Mouse (Mus musculus) gastrocnemius, postnatal 10 days (tissue): Measurements from ENCODE around the gene Rflna. TPM values are rescaled to one million over a fixed set of nuclear protein-coding genes. Genes with fewer than 3 reads are reported as not detected.

Experiments used
- DNase-seq: peaks from one replicate; pipeline ENCODE4 v3.0.0; 2021; ENCODE audit warnings: mixed read lengths
- total RNA-seq, 2 experiments: library from RNA; stranded (reverse); gene quantifications; 2 replicates each; pipeline ENCODE4 v1.2.3; 2021

Gene Rflna
- total RNA-seq, 2 experiments from 2014 or later, result 1.6 to 2.3 TPM

GRCm38 (mm10) chr5:125005871-125006652 is 3.0 kb downstream of the Rflna start:
- DNase-seq, result no peak

GRCm38 (mm10) chr5:125006896-125007295 is 3.9 kb downstream of the Rflna start:
- DNase-seq, result no peak

- no peak for DNase-seq
These were observed 8.1 kb downstream of the Rflna start for GRCm38 (mm10) chr5:125011166-125011565.

- no peak for DNase-seq
These were observed 8.6 kb downstream of the Rflna start for GRCm38 (mm10) chr5:125011628-125012027.

- DNase-seq, result peak; percentile 76
These were observed 11.5 kb downstream of the Rflna start for GRCm38 (mm10) chr5:125014497-125014896.

GRCm38 (mm10) chr5:125015066-125015465 is 12.0 kb downstream of the Rflna start:
- DNase-seq, result no peak

GRCm38 (mm10) chr5:125015576-125015975 is 12.6 kb downstream of the Rflna start:
- DNase-seq, result no peak

- DNase-seq, result no peak
These were observed 13.6 kb downstream of the Rflna start for GRCm38 (mm10) chr5:125016421-125017242.

GRCm38 (mm10) chr5:125017332-125017731 is 14.3 kb downstream of the Rflna start:
- no peak for DNase-seq

- DNase-seq, result no peak
These were observed 16.1 kb downstream of the Rflna start for GRCm38 (mm10) chr5:125019099-125019498.

GRCm38 (mm10) chr5:125021298-125021697 is 18.3 kb downstream of the Rflna start:
- DNase-seq, result peak; percentile 85

GRCm38 (mm10) chr5:125024002-125024401 is 21.0 kb downstream of the Rflna start:
- DNase-seq, result no peak

- no peak for DNase-seq
These were observed 25.4 kb downstream of the Rflna start for GRCm38 (mm10) chr5:125028371-125028770.

GRCm38 (mm10) chr5:125028911-125029310 is 25.9 kb downstream of the Rflna start:
- no peak for DNase-seq

- DNase-seq, result no peak
These were observed 33.5 kb downstream of the Rflna start for GRCm38 (mm10) chr5:125036483-125036882.

GRCm38 (mm10) chr5:125039377-125040027 is 36.5 kb downstream of the Rflna start:
- no peak for DNase-seq

- DNase-seq, result peak; percentile 85
These were observed 37.1 kb downstream of the Rflna start for GRCm38 (mm10) chr5:125040128-125040584.

- no peak for DNase-seq
These were observed 38.6 kb downstream of the Rflna start for GRCm38 (mm10) chr5:125041578-125041977.

- DNase-seq, result no peak
These were observed 40.4 kb downstream of the Rflna start for GRCm38 (mm10) chr5:125043448-125043847.

- no peak for DNase-seq
These were observed 42.2 kb downstream of the Rflna start for GRCm38 (mm10) chr5:125045202-125045601.

GRCm38 (mm10) chr5:125046436-125046835 is 43.4 kb downstream of the Rflna start:
- no peak for DNase-seq

GRCm38 (mm10) chr5:125049481-125049880 is 46.5 kb downstream of the Rflna start:
- DNase-seq, result no peak

GRCm38 (mm10) chr5:125052237-125052602 is 49.2 kb downstream of the Rflna start:
- no peak for DNase-seq
